Mouse (Mus musculus) limb, embryonic 12.5 days (tissue): ENCODE results near the gene Ephb2. TPM values are rescaled to one million over a fixed set of nuclear protein-coding genes. Genes with fewer than 3 reads are reported as not detected.
A peak's percentile ranks its signal among the peaks of the same experiment; 100 is the strongest.

Experiments
- ATAC-seq: fragments of 200-750 bp; cut with Nextera tagmentation; 2 replicates; pipeline ENCODE4 v1.8.0; 2017; ENCODE audit warnings: low read depth, moderate TSS enrichment; ENCODE audit not compliant: insufficient number of reproducible peaks, insufficient read depth, low FRiP score, low TSS enrichment
- H3K27ac ChIP-seq: fragments of 300-500 bp; sonication (generic); 2 replicates; pipeline ENCODE4 v1.5.1; 2016; ENCODE audit warnings: mild to moderate bottlenecking, moderate library complexity
- H3K27me3 ChIP-seq: fragments of 300-500 bp; sonication (generic); 2 replicates; pipeline ENCODE4 v1.6.1; 2016; ENCODE audit warnings: mild to moderate bottlenecking, moderate library complexity
- H3K36me3 ChIP-seq: fragments of 300-500 bp; sonication (generic); 2 replicates; pipeline ENCODE4 v1.6.1; 2016; ENCODE audit warnings: mild to moderate bottlenecking, moderate library complexity
- H3K4me1 ChIP-seq: fragments of 300-500 bp; sonication (generic); replicated peaks from 2 replicates; pipeline ENCODE4 v1.6.1; 2016
- H3K4me2 ChIP-seq: fragments of 300-500 bp; sonication (generic); 2 replicates; pipeline ENCODE4 v1.6.1; 2016; ENCODE audit warnings: mild to moderate bottlenecking, moderate library complexity
- H3K4me3 ChIP-seq: fragments of 300-500 bp; sonication (generic); replicated peaks from 2 replicates; pipeline ENCODE4 v1.5.1; 2016; ENCODE audit warnings: mild to moderate bottlenecking
- H3K9ac ChIP-seq: fragments of 300-500 bp; sonication (generic); replicated peaks from 2 replicates; pipeline ENCODE4 v1.6.1; 2016; ENCODE audit warnings: mild to moderate bottlenecking, moderate library complexity
- H3K9me3 ChIP-seq: fragments of 300-500 bp; sonication (generic); 2 replicates; pipeline ENCODE4 v1.6.1; 2016; ENCODE audit warnings: mild to moderate bottlenecking, moderate library complexity
- WGBS: fragments of 180-500 bp; shearing (Covaris S2); methylation state at CpG from one replicate; pipeline ENCODE4 v1.1.7; 2016; 5-methylcytosine and 5-hydroxymethylcytosine counted together
- polyA plus RNA-seq: library from polyadenylated mRNA; unstranded; fragments of >200 nt; fragmentation: Nextera tagmentation; extraction: Ambion mirVana; gene quantifications from 2 replicates; pipeline ENCODE4 v1.2.1, GENCODE M21; 2016

Gene Ephb2
- polyA plus RNA-seq: 13.7 and 16.9 TPM in 2 replicates

- Histone ChIP-seq H3K9me3 (no peaks in the 10 kb centered on the region), H3K4me2 (peak within 1 kb of the TSS; percentile 100), H3K4me3 (peak within 1 kb of the TSS; percentile 94), H3K4me1 (peaks cover 54% of the 10 kb centered on the region), H3K9ac (peak within 1 kb of the TSS; percentile 92), H3K27ac (peak within 1 kb of the TSS; percentile 94), H3K36me3 (no peaks in the 10 kb centered on the region), H3K27me3 (peaks cover 39% of the 10 kb centered on the region)
- under 1% methylated on average over 63 of the region's 88 CpGs for WGBS
- peak; percentile 70; the same call in 1 of the 2 replicates for ATAC-seq
Observed at GRCm38 (mm10) chr4:136835621-136836386, at the start of gene Ephb2. TSS of gene Ephb2 (minus strand) at chr4:136835988.

GRCm38 (mm10) chr4:136878601-136879000 is 42.8 kb upstream of the Ephb2 start:
- Histone ChIP-seq H3K36me3 (no peaks in the 10 kb centered on the region), H3K9ac (no peak overlapping the region), H3K4me3 (no peak overlapping the region), H3K4me2 (no peak overlapping the region), H3K27ac (no peak overlapping the region), H3K27me3 (peaks cover 4% of the 10 kb centered on the region; the same call in 1 of the 2 replicates), H3K9me3 (no peaks in the 10 kb centered on the region), H3K4me1 (no peaks in the 10 kb centered on the region)
- no peak for ATAC-seq
- WGBS: 21% methylated on average over 5 of the region's 5 CpGs

GRCm38 (mm10) chr4:136878171-136878570 is 42.4 kb upstream of the Ephb2 start:
- H3K36me3 ChIP-seq: no peaks in the 10 kb centered on the region
- H3K4me3 ChIP-seq: no peak overlapping the region
- peaks cover 4% of the 10 kb centered on the region; the same call in 1 of the 2 replicates for H3K27me3 ChIP-seq
- no peaks in the 10 kb centered on the region for H3K4me1 ChIP-seq
- no peak overlapping the region for H3K4me2 ChIP-seq
- 45% methylated on average over 8 of the region's 8 CpGs for WGBS
- no peak for ATAC-seq
- H3K9ac ChIP-seq: no peak overlapping the region
- no peaks in the 10 kb centered on the region for H3K9me3 ChIP-seq
- H3K27ac ChIP-seq: no peak overlapping the region

DNA sequence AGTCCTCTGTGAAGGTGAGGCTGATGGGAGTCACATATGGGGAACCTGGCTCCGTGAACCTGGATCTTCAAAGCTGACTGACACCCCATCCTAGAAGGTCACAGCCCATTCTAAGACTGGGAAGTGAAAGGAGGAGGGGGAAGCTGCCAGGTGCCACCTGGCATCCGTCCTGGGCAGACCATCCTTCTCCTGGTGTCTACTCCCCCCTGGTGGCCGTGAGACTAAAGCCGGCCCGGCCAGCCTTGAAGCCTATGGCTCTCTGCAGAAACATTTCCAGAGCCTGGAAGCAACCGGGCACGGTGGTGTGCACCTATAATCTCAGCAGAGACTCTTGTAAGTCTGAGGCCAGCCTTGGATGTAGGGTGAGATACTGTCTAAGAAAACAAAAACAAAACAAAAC is 41.2 kb upstream of the Ephb2 start:
- no peak overlapping the region for H3K4me3 ChIP-seq
- H3K36me3 ChIP-seq: no peaks in the 10 kb centered on the region
- no peak for ATAC-seq

GRCm38 (mm10) chr4:136875012-136875411 is 39.2 kb upstream of the Ephb2 start:
- no peak overlapping the region for H3K4me3 ChIP-seq
- no peak for ATAC-seq
- 0 out of 2 replicates have a peak, but pooled peaks cover 2% of the 10 kb centered on the region for H3K27me3 ChIP-seq
- H3K4me1 ChIP-seq: no peaks in the 10 kb centered on the region
- no peaks in the 10 kb centered on the region for H3K9me3 ChIP-seq
- H3K36me3 ChIP-seq: no peaks in the 10 kb centered on the region
- no peak overlapping the region for H3K27ac ChIP-seq
- 91% methylated on average over 14 of the region's 14 CpGs for WGBS
- H3K4me2 ChIP-seq: no peak overlapping the region
- H3K9ac ChIP-seq: no peak overlapping the region

More for the DNA sequence above, 41.2 kb upstream of the Ephb2 start:
- WGBS: 21% methylated on average over 7 of the region's 7 CpGs
- Histone ChIP-seq H3K9me3 (no peaks in the 10 kb centered on the region), H3K4me2 (no peak overlapping the region), H3K27ac (no peak overlapping the region), H3K9ac (no peak overlapping the region), H3K4me1 (no peaks in the 10 kb centered on the region), H3K27me3 (peaks cover 4% of the 10 kb centered on the region; the same call in 1 of the 2 replicates)

GRCm38 (mm10) chr4:136868371-136868770 is 32.6 kb upstream of the Ephb2 start:
- Histone ChIP-seq H3K27ac (no peak overlapping the region), H3K27me3 (0 out of 2 replicates have a peak, but pooled peaks cover 12% of the 10 kb centered on the region), H3K4me1 (peaks cover 20% of the 10 kb centered on the region), H3K4me3 (no peak overlapping the region), H3K36me3 (no peaks in the 10 kb centered on the region), H3K4me2 (no peak overlapping the region), H3K9ac (no peak overlapping the region), H3K9me3 (no peaks in the 10 kb centered on the region)
- ATAC-seq: no peak
- WGBS: 76% methylated on average over 6 of the region's 6 CpGs

- WGBS: 11% methylated on average over 12 of the region's 12 CpGs
- Histone ChIP-seq H3K27me3 (0 out of 2 replicates have a peak, but pooled peaks cover 17% of the 10 kb centered on the region), H3K4me3 (no peak overlapping the region), H3K4me1 (peaks cover 20% of the 10 kb centered on the region), H3K36me3 (no peaks in the 10 kb centered on the region), H3K9me3 (no peaks in the 10 kb centered on the region), H3K4me2 (peak overlapping the region; percentile 19; the same call in 1 of the 2 replicates), H3K9ac (no peak overlapping the region), H3K27ac (no peak overlapping the region)
- no peak for ATAC-seq
Observed at GRCm38 (mm10) chr4:136867690-136868345, 32.0 kb upstream of the Ephb2 start.

DNA sequence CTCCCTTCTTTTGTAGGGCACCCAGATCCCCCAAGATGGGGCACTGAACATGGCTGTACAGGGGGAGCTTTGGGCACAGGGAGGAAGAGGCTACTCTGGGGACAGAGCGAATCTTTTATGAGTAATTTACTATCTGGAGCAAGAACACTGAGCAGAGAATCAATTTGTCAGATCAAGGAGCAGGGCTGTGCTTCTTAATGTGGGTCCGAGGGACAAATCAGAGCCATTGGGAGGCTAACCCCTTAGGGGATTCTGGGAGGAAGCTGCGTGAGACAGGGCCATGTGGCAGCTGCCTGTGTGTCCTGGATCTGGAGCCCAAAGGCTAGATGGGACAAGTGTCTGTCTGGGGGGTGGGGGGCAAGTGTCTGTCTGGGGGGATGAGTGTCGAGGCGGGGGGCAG is 29.7 kb upstream of the Ephb2 start:
- no peaks in the 10 kb centered on the region for H3K9me3 ChIP-seq
- H3K27ac ChIP-seq: no peak overlapping the region
- no peak overlapping the region for H3K4me2 ChIP-seq
- no peak overlapping the region for H3K9ac ChIP-seq
- no peaks in the 10 kb centered on the region for H3K36me3 ChIP-seq
- ATAC-seq: no peak
- 59% methylated on average over 5 of the region's 5 CpGs for WGBS
- peaks cover 28% of the 10 kb centered on the region; the same call in 1 of the 2 replicates for H3K27me3 ChIP-seq
- H3K4me1 ChIP-seq: peaks cover 28% of the 10 kb centered on the region
- H3K4me3 ChIP-seq: no peak overlapping the region

- peaks cover 26% of the 10 kb centered on the region; the same call in 1 of the 2 replicates for H3K27me3 ChIP-seq
- H3K27ac ChIP-seq: no peak overlapping the region
- no peak overlapping the region for H3K9ac ChIP-seq
- H3K4me1 ChIP-seq: peaks cover 28% of the 10 kb centered on the region
- no peaks in the 10 kb centered on the region for H3K36me3 ChIP-seq
- no peak for ATAC-seq
- WGBS: 8% methylated on average over 15 of the region's 15 CpGs
- H3K9me3 ChIP-seq: no peaks in the 10 kb centered on the region
- H3K4me3 ChIP-seq: no peak overlapping the region
- peak overlapping the region; percentile 29 for H3K4me2 ChIP-seq
Observed at GRCm38 (mm10) chr4:136864751-136865470, 29.1 kb upstream of the Ephb2 start.

- no peak overlapping the region for H3K9ac ChIP-seq
- H3K27ac ChIP-seq: no peak overlapping the region
- no peaks in the 10 kb centered on the region for H3K36me3 ChIP-seq
- ATAC-seq: no peak
- WGBS: 54% methylated on average over 9 of the region's 9 CpGs
- no peaks in the 10 kb centered on the region for H3K9me3 ChIP-seq
- H3K4me1 ChIP-seq: peaks cover 28% of the 10 kb centered on the region
- no peak overlapping the region for H3K4me2 ChIP-seq
- peaks cover 22% of the 10 kb centered on the region; the same call in 1 of the 2 replicates for H3K27me3 ChIP-seq
- H3K4me3 ChIP-seq: no peak overlapping the region
Observed at GRCm38 (mm10) chr4:136863517-136863916, 27.7 kb upstream of the Ephb2 start.

DNA sequence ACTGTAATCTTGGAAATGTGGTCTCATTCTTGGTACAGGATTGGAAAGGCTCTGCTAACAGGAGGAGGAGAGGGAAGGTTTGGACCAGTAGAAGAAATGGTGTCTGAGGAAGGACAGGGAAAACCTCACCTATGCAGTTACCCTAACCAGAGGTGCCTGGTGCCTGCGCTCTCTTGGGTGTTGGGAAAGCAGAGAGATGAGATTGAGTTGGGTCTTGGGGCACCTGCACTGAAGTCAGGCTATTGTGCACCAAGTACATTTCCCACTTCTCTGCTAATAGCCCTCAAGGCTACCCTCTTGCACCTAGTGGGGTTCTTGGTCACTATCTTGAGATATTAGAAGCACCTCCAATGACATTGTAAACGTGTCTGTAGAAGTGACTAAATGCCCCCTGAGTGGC is 26.6 kb upstream of the Ephb2 start:
- H3K27me3 ChIP-seq: peaks cover 22% of the 10 kb centered on the region; the same call in 1 of the 2 replicates
- H3K9ac ChIP-seq: no peak overlapping the region
- H3K4me1 ChIP-seq: peaks cover 21% of the 10 kb centered on the region
- ATAC-seq: no peak
- no peak overlapping the region for H3K4me3 ChIP-seq
- 73% methylated on average over 2 of the region's 2 CpGs for WGBS
- H3K4me2 ChIP-seq: no peak overlapping the region
- no peaks in the 10 kb centered on the region for H3K36me3 ChIP-seq
- H3K9me3 ChIP-seq: no peaks in the 10 kb centered on the region
- H3K27ac ChIP-seq: no peak overlapping the region
